Mouse (Mus musculus) hindbrain, embryonic 10.5 days (tissue): Measurements from ENCODE around the gene Hif1an. TPM values are rescaled to one million over a fixed set of nuclear protein-coding genes. Genes with fewer than 3 reads are reported as not detected.

Source experiments
- DNase-seq: peaks from one replicate; pipeline ENCODE4 v3.0.0-alpha.2; 2017; ENCODE audit warnings: low spot score
- H3K27ac ChIP-seq: fragments of 300-500 bp; sonication (generic); 2 replicates; pipeline ENCODE4 v1.5.1; 2016; ENCODE audit warnings: mild to moderate bottlenecking, moderate library complexity
- H3K27me3 ChIP-seq: fragments of 300-500 bp; sonication (generic); 2 replicates; pipeline ENCODE4 v1.6.1; 2016; ENCODE audit warnings: mild to moderate bottlenecking; ENCODE audit not compliant: poor library complexity, insufficient read depth, severe bottlenecking
- H3K36me3 ChIP-seq: fragments of 300-500 bp; sonication (generic); 2 replicates; pipeline ENCODE4 v1.6.1; 2016; ENCODE audit warnings: mild to moderate bottlenecking, moderate library complexity
- H3K4me1 ChIP-seq: fragments of 300-500 bp; sonication (generic); replicated peaks from 2 replicates; pipeline ENCODE4 v1.6.1; 2016; ENCODE audit warnings: mild to moderate bottlenecking
- H3K4me3 ChIP-seq: fragments of 300-500 bp; sonication (generic); 2 replicates; pipeline ENCODE4 v1.5.1; 2016; ENCODE audit warnings: mild to moderate bottlenecking, moderate library complexity
- H3K9me3 ChIP-seq: fragments of 300-500 bp; sonication (generic); 2 replicates; pipeline ENCODE4 v1.6.1; 2016; ENCODE audit warnings: mild to moderate bottlenecking, moderate library complexity
- WGBS: fragments of 180-500 bp; shearing (Covaris S2); methylation state at CpG from one replicate; pipeline ENCODE4 v1.1.7; 2016; 5-methylcytosine and 5-hydroxymethylcytosine counted together
- polyA plus RNA-seq: library from polyadenylated mRNA; unstranded; fragments of >200 nt; fragmentation: Nextera tagmentation; extraction: Ambion mirVana; gene quantifications from 2 replicates; pipeline ENCODE4 v1.2.1, GENCODE M21; 2016

The Hif1an gene
- polyA plus RNA-seq, 1 experiment from 2014 or later, result 42.3 TPM

GRCm38 (mm10) chr19:44542694-44543178, 19.9 kb upstream of the Hif1an start:
- Histone ChIP-seq H3K4me1 (peaks cover 8% of the 10 kb centered on the region), H3K27me3 (peaks cover 25% of the 10 kb centered on the region), H3K4me3 (no peak overlapping the region), H3K9me3 (peaks cover 21% of the 10 kb centered on the region), H3K36me3 (peaks cover 1% of the 10 kb centered on the region), H3K27ac (no peak overlapping the region)
- 92% methylated on average over 8 of the region's 8 CpGs for WGBS
- no peak for DNase-seq

DNA sequence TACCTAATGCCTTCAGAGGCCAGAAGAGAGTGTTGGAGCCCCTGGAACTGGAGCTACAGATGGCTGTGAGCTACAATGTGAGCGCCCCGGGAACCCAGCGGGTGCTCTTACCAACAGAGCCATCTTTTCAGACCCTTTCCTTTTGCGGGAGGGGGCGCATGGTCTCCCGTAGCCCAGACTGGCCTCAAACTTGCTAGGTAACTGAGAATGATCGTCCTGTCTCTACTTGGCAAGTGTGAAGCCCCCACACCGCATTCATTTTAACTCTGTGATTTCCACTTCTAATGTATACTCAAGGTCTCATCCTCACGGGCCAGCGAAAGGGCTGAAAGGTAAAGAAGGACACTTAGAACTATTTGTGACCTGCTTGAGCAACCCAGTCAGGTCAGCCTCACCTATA, 18.3 kb upstream of the Hif1an start:
- WGBS, result 50% methylated on average over 10 of the region's 10 CpGs
- no peak overlapping the region for H3K4me3 ChIP-seq
- H3K9me3 ChIP-seq, result peaks cover 21% of the 10 kb centered on the region
- H3K36me3 ChIP-seq, result peaks cover 18% of the 10 kb centered on the region
- peaks cover 25% of the 10 kb centered on the region for H3K27me3 ChIP-seq
- no peak for DNase-seq
- no peak overlapping the region for H3K27ac ChIP-seq
- H3K4me1 ChIP-seq, result peaks cover 8% of the 10 kb centered on the region

- Histone ChIP-seq H3K4me3 (peak overlapping the region; percentile 72), H3K36me3 (peaks cover 22% of the 10 kb centered on the region), H3K4me1 (peaks cover 8% of the 10 kb centered on the region), H3K9me3 (peaks cover 19% of the 10 kb centered on the region), H3K27ac (no peak overlapping the region), H3K27me3 (peaks cover 25% of the 10 kb centered on the region)
- 5% methylated on average over 13 of the region's 13 CpGs for WGBS
- DNase-seq, result peak; percentile 78
These were observed 17.9 kb upstream of the Hif1an start for GRCm38 (mm10) chr19:44544775-44545174.

DNA sequence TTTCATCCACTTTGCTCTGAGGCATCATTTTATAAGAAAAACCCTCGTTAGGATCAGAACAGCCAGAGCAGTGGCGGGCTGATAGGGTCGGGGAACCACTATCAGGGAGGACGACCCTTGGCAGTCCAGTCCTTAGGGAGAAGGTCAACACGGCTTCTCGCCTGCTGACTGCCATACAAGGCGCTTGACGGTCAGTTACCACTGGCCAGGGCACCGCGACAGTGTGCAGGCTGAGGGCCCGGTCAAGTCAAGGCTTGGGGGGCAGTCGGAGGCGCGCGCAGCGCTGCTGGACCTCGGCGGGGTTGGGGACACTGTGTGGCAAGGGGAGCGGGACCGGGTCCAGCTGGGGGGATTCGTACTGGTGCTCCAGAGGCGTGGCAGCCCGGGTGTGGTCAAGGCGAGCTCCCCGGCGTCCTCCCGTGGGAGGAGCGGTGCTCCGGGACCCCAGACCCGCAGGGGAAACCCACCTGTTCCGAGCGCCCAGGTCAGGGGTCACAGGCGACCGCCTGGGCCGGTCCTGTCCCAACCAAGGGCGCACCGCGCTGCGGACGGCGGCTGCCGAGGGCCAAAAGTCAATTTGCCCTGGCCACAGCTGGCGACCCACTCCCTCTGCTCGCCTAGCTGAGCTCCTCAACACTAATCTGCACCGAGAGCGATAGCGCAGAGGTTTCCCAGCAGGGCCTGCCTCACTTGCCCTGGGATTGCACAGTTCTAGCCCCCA, 17.2 kb upstream of the Hif1an start, which contains the start of gene Sec31b:
Sec31b (minus strand) TSS at position 544 of the 721 bp plus-strand sequence.
- Histone ChIP-seq H3K9me3 (peaks cover 12% of the 10 kb centered on the region), H3K27me3 (peaks cover 25% of the 10 kb centered on the region), H3K4me3 (peak within 1 kb of the TSS; percentile 72), H3K4me1 (peaks cover 8% of the 10 kb centered on the region), H3K27ac (peak within 1 kb of the TSS; percentile 78), H3K36me3 (peaks cover 29% of the 10 kb centered on the region)
- under 1% methylated on average over 47 of the region's 47 CpGs for WGBS
- DNase-seq, result peak; percentile 76

DNA sequence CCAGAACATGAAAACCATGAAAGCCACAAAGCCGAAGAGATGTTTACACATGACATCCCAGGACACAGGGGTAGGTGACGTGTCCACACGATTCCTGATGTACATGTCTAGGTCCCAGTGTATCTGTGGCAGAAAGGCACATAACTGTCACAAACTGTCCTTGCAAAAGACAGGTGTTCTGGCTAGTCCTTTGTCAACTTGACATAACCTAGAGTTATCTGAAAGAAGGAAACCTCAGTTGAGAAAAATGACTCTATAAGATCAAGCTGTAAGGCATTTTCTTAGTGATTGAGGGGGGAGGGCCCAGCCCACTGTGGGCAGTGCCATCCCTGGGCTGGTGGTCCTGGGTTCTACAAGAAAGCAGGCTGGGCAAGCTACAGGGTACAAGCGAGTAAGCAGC, 9.9 kb upstream of the Hif1an start, which contains the start of gene Gm20538:
Gm20538 (minus strand) TSS at position 101 of the 400 bp plus-strand sequence.
- peaks cover 3% of the 10 kb centered on the region; the same call in 1 of the 2 replicates for H3K27me3 ChIP-seq
- peaks cover 59% of the 10 kb centered on the region for H3K36me3 ChIP-seq
- WGBS, result 97% methylated on average over 4 of the region's 4 CpGs
- no peak for DNase-seq
- peaks cover 19% of the 10 kb centered on the region for H3K4me1 ChIP-seq
- no peaks in the 10 kb centered on the region for H3K9me3 ChIP-seq
- H3K4me3 ChIP-seq, result no peak within 1 kb of the TSS
- no peak within 1 kb of the TSS for H3K27ac ChIP-seq

GRCm38 (mm10) chr19:44553286-44553685, 9.4 kb upstream of the Hif1an start:
- H3K4me1 ChIP-seq, result peaks cover 19% of the 10 kb centered on the region
- H3K36me3 ChIP-seq, result peaks cover 53% of the 10 kb centered on the region
- H3K4me3 ChIP-seq, result no peak overlapping the region
- 92% methylated on average over 4 of the region's 4 CpGs for WGBS
- H3K9me3 ChIP-seq, result no peaks in the 10 kb centered on the region
- no peak for DNase-seq
- peaks cover 6% of the 10 kb centered on the region; the same call in 1 of the 2 replicates for H3K27me3 ChIP-seq
- no peak overlapping the region for H3K27ac ChIP-seq

- Histone ChIP-seq H3K4me1 (peaks cover 19% of the 10 kb centered on the region), H3K27ac (peak overlapping the region; percentile 96), H3K36me3 (peaks cover 42% of the 10 kb centered on the region), H3K4me3 (peak overlapping the region; percentile 94), H3K27me3 (peaks cover 9% of the 10 kb centered on the region; the same call in 1 of the 2 replicates), H3K9me3 (no peaks in the 10 kb centered on the region)
- no peak for DNase-seq
- WGBS, result 9% methylated on average over 8 of the region's 8 CpGs
These were observed 8.2 kb upstream of the Hif1an start for GRCm38 (mm10) chr19:44554490-44554860.

DNA sequence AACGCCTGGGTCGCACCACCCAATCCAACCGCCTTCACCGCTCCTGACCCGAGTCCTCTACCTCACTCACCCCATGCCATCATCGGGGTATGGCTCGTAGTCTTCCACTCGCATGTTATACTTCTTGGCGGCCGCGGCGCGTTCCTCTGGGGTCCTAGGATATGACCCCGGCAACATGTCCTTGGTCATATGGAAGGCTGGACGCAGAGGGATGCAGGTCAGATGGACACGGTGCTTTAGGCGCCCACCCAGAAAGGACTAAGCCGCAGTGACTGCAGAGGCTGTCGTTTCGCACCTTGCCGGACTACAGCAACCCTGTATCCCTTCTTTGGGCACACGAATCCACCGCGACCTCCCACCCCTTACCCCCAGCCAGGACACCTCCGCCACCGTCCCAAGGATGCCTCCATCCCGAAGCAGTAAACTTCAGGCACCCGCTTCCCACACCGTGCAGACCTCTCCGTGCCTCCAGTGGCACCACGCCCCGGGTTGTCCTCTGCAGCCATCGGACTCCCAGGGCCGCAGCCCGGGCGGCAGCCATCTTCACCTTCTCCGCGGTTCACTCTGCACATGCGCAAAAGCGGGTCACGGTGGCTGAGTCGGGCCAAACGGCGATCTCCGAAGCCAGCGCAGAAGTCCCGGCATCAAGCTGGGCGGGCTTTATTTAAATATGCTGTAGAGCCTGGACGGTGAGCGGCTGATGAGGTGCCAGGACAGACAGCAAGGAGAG, 7.6 kb upstream of the Hif1an start, which contains the start of gene Ndufb8:
Ndufb8 (minus strand) TSS at position 580 of the 730 bp plus-strand sequence.
- peaks cover 36% of the 10 kb centered on the region for H3K36me3 ChIP-seq
- peak within 1 kb of the TSS; percentile 94 for H3K4me3 ChIP-seq
- DNase-seq, result peak; percentile 98
- under 1% methylated on average over 50 of the region's 50 CpGs for WGBS
- peak within 1 kb of the TSS; percentile 96 for H3K27ac ChIP-seq
- H3K4me1 ChIP-seq, result peaks cover 19% of the 10 kb centered on the region
- peaks cover 12% of the 10 kb centered on the region; the same call in 1 of the 2 replicates for H3K27me3 ChIP-seq
- no peaks in the 10 kb centered on the region for H3K9me3 ChIP-seq

DNA sequence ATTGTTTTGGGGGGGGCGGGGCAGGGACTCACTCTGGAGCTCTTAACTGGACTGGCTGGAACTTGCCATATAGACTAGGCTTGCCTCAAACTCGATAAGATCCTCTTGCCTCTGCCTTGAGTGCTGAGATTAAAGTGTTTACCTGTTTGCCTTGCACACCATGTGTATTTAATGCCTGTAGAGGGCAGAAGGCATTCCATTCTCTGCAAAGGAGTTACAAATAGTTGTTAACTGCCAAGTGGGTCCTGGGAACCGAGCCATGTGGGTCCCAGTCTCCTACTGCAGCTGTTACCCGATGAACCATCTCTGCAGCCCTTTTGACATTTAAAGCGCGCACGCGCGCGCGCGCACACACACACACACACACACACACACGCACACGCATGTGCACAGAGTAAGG, 1.4 kb downstream of the Hif1an start:
- H3K27ac ChIP-seq, result no peak overlapping the region
- H3K4me3 ChIP-seq, result peak overlapping the region; percentile 82
- WGBS, result 96% methylated on average over 14 of the region's 14 CpGs
- no peak for DNase-seq
- peaks cover 50% of the 10 kb centered on the region for H3K36me3 ChIP-seq
- H3K9me3 ChIP-seq, result no peaks in the 10 kb centered on the region
- H3K27me3 ChIP-seq, result 0 out of 2 replicates have a peak, but pooled peaks cover 3% of the 10 kb centered on the region
- H3K4me1 ChIP-seq, result peaks cover 16% of the 10 kb centered on the region

- H3K4me1 ChIP-seq, result peaks cover 16% of the 10 kb centered on the region
- WGBS, result 90% methylated on average over 3 of the region's 3 CpGs
- H3K36me3 ChIP-seq, result peaks cover 88% of the 10 kb centered on the region
- H3K27ac ChIP-seq, result no peak overlapping the region
- no peaks in the 10 kb centered on the region for H3K27me3 ChIP-seq
- no peak for DNase-seq
- H3K9me3 ChIP-seq, result no peaks in the 10 kb centered on the region
- no peak overlapping the region for H3K4me3 ChIP-seq
These were observed 5.1 kb downstream of the Hif1an start for GRCm38 (mm10) chr19:44567763-44568162.

DNA sequence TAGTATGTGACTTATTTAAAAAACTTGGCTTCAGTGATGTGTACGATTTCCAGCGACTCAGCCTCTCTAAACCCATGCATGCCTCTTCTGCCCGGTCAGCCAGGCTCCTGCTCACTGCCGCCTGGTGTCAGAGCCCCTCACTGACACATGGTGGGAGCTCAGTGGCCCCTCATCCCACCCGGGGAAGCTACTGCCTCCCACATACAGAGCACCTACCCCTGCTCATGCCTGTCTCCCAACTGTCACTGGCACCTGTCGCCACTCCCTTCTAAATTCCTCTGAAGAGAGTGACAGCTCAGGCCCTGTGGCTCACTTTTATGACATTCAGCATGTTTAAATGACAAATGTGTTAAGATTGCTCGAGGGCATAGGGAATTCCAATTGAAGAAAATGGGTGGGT, 13.6 kb downstream of the Hif1an start:
- no peak overlapping the region for H3K4me3 ChIP-seq
- H3K9me3 ChIP-seq, result no peaks in the 10 kb centered on the region
- WGBS, result 80% methylated on average over 7 of the region's 7 CpGs
- H3K4me1 ChIP-seq, result no peaks in the 10 kb centered on the region
- no peak overlapping the region for H3K27ac ChIP-seq
- H3K27me3 ChIP-seq, result no peaks in the 10 kb centered on the region
- peaks cover 50% of the 10 kb centered on the region for H3K36me3 ChIP-seq
- DNase-seq, result no peak

DNA sequence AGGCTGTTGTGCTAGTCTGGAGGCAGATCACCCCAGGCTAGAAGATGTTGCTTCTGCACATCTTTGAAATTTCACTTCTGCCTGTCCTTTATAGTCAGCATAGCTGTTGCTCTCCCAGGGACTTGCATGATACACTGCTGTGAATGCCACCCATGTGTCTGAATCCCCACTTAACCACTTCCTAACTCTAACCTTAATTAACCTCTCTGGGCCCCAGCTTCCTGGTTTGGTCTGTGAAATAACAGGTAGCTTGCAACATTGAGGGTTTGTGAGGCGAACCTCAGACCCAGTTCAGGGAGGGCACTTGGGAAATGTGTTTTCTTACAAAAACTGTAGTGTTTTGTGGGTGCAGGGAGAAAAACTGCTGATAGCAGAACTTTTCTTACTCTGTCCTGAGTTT, 15.4 kb downstream of the Hif1an start:
- 0 out of 2 replicates have a peak, but pooled peaks cover 5% of the 10 kb centered on the region for H3K27me3 ChIP-seq
- peaks cover 32% of the 10 kb centered on the region for H3K36me3 ChIP-seq
- H3K4me3 ChIP-seq, result no peak overlapping the region
- DNase-seq, result no peak
- H3K9me3 ChIP-seq, result no peaks in the 10 kb centered on the region
- peaks cover 7% of the 10 kb centered on the region; the same call in 1 of the 2 replicates for H3K4me1 ChIP-seq
- 67% methylated on average over 1 of the region's 1 CpGs for WGBS
- H3K27ac ChIP-seq, result no peak overlapping the region

- no peak for DNase-seq
- 87% methylated on average over 10 of the region's 10 CpGs for WGBS
These were observed 19.5 kb downstream of the Hif1an start for GRCm38 (mm10) chr19:44582103-44582502.

More at GRCm38 (mm10) chr19:44582103-44582502, 19.5 kb downstream of the Hif1an start:
- no peak overlapping the region for H3K4me3 ChIP-seq
- H3K36me3 ChIP-seq, result no peaks in the 10 kb centered on the region
- no peak overlapping the region for H3K27ac ChIP-seq
- H3K9me3 ChIP-seq, result no peaks in the 10 kb centered on the region
- H3K27me3 ChIP-seq, result peaks cover 43% of the 10 kb centered on the region
- peaks cover 8% of the 10 kb centered on the region for H3K4me1 ChIP-seq
